Mouse (Mus musculus) bone marrow macrophage, adult 2 months (primary cell): ENCODE measurements around the gene Pde3a.

Experiments used
- CTCF ChIP-seq: IDR thresholded peaks from 2 replicates; pipeline ENCODE4 v1.5.1; 2012; ENCODE audit warnings: low read depth, mild to moderate bottlenecking, low read length, moderate library complexity
- POLR2A ChIP-seq: IDR thresholded peaks from 2 replicates; pipeline ENCODE4 v1.6.1; 2012; ENCODE audit warnings: mild to moderate bottlenecking, low read depth, low read length, borderline replicate concordance

DNA sequence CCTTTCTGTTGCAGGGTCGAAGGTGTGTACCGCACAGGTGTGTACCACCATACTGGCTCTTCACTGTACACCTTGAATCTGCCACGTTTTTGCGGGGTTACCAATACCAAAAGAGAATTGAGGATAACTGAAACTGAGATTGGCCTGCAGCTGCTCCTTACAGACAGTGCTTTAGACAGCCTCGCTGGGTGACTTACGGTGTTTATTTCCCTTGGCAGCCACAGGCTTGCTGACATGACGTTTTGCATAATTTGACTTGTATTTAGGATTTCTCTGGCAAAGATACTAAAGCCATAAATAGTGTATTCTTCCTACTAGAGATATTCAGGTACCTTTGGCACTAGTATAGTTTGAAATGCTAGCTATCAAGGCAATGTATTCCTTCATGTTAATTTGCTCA is 155.6 kb downstream of the Pde3a start:
- TF ChIP-seq POLR2A (no peak), CTCF (no peak)
